Mouse (Mus musculus): Measurements from ENCODE around the gene Tshz2.

Gene Tshz2

DNA sequence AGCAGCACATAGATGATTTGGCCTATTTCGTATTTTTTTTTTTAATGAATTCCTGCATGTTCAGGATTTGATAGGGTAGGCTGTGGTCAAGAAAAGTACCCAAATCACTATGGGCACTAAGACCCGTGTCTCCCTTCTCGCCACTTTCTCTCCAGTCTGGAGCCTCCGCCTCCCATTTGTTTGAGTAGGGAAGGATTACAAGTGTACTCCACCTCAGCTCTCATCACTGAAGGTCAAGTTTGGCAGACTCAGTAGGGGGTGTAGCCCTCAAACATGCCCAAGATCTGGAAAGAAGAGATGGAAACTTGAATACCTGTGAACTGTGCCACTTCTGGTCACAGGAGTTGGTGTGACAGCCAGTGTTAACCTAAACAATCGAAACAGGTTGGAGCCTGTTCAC lies 66.3 kb downstream of the Tshz2 start:
- no peak for DNase-seq (ENCODE audit: low spot score in 2 of 2)

DNA sequence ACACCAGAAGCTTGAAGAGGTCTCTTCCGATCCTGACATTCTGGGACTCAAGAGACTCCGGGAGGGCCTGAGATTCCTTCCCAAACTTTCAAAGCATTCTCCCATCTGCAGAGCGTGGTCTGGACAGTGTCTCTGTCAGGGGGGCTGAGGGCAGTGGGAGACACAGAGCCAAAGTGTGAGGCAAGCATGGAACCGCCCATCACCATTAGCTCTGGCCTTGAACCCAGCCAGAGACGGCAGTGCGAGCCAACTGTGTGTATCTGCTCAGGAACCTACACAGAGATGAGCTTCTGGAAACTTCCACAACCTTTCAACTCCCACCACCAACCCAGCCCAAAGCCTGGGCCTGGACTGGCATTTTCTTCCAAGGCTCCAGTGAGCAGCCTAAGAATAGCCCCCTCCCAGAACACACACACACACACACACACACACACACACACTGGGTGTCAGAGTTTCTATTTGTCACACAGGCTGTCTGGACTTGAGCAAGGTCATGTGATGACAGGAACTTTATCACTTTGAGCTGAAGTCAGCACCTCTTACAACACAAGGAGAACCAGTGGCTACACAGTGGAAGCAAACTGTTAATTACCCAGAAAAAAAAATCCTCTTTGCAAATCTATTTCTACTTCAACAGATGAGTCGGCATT lies 67.2 kb downstream of the Tshz2 start:
- no peak for DNase-seq (ENCODE audit: low spot score in 2 of 2)

- DNase-seq (ENCODE audit: low spot score in 2 of 2), result no peak
Measured at GRCm38 (mm10) chr2:169702725-169703486, 70.1 kb downstream of the Tshz2 start.

- DNase-seq (ENCODE audit: low spot score in 2 of 2), result no peak
Measured at GRCm38 (mm10) chr2:169721793-169722326, 89.0 kb downstream of the Tshz2 start.

- no peak for DNase-seq (ENCODE audit: low spot score in 2 of 2)
Measured at GRCm38 (mm10) chr2:169722341-169722740, 89.5 kb downstream of the Tshz2 start.

DNA sequence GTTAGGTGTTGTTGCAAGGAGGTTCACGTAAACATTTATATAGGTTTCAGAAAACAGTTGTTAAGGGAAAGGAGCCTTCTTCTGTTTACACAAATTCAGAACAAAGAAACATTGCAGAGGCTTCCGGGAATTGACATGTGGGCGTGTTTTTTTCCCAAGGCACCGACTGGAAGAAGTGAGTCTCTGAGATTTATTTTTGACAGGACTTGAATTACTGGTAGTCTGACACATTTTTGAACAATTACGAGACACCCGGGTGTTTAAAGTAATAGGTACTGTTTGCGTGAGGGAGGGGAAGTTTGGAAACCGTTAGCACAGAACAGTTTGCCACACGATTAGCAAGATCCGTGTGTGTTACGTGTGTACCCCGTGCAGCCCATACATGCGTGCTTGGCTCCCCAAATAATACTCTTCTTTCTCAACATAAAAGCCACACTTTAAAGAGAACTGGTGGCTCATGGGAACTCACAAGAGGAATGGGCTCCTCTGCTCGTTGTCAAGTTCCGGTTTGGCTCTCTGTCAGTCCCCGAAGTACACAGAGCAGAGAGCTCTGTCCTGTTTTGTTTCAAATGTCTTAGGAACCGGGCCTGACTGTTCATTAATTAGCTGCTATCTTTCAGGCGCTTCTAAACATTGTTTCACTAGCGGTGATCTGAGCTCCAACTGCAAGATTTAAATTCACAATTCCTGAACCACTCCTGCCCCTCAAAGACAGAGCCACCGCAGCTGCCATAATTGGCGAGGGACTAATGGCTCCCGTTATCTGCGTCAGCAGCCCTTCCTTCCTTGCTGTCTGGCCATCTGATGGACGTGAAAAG lies 91.0 kb downstream of the Tshz2 start:
- no peak for DNase-seq (ENCODE audit: low spot score in 2 of 2)

GRCm38 (mm10) chr2:169728651-169729280 lies 96.0 kb downstream of the Tshz2 start:
- DNase-seq (ENCODE audit: low spot score in 2 of 2), result no peak

GRCm38 (mm10) chr2:169730551-169730996 lies 97.8 kb downstream of the Tshz2 start:
- DNase-seq (ENCODE audit: low spot score in 2 of 2), result no peak

DNA sequence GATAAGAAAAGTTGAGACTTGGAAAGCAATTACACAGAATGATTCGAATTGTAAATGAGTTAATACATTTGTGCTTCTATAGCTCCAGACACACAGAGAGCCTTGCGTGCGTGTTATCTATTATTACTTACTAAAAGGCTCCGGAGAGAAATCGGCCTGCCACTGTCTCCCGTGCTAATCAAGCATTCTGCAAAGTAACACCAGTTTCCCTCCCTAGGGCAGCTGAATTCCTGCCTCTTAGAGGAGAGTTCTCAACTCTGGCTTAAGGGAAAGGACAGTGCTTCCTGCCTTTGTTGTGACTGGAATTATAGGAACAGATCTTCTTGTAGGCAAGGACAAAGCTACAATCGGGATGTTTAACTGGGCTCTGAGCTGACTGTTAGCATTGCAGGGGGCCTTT lies 101.2 kb downstream of the Tshz2 start:
- DNase-seq (ENCODE audit: low spot score in 2 of 2), result no peak

DNA sequence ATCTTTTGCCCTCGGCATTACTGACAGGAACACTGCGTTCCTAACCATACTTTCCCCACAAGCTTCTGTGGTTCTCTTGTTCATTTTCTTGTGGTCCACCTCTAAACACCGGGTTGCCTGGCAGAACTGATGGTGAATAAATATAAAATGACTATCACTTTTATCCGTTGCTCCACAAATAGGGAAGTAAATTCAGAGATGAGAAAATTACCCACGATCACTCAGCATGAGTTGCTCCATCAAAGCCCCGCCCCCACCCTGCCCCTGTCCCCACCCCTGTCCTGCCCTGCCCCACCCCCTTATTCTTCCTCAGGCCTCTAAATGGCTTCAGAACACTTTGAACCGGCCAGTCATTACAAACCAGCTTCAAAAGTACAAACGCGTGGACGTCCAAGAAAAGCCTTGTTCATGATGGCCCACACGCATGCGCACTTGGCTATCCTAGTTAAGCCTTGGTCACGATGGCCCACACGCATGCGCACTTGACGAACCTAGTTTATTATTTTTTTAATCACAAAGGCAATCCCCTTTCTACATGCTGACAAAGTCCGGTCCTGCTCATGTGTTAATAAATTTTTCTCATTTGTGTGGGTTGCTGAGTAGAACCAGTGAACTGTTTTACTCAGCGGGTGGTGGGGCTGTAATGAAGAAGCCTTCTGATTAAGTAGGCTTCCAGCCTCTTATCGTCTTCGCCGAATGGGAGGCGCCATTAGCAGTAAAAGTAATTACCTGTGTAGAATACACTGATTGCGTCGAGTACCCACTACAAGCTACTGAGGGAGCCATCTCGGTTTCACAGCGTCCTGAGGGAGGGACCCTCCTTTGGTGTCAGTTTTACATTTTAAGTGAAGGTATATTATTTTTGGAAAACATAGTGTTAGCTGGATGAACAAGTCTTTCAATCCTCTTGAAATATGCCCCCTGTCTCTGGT lies 102.9 kb downstream of the Tshz2 start:
- DNase-seq (ENCODE audit: low spot score in 2 of 2), result no peak

DNA sequence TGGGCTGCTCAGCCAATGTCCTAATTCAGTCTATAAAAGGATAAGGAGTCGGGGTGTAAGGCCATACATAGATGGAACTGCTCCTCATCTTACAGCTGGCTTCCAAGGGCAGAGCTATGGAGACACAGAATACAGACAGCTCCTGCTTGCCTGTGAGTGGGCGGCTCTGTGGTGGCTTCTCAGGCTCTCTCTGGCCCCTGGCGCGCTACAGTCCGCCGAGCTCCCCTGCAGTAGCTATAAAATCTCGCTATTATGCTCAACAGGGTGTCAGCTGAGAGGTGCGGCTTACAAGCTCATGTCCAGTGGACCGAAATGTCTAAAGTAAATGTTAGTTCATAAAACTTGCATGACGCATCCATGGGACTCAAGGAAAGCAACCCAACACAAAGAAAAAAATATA lies 108.2 kb downstream of the Tshz2 start:
- DNase-seq (ENCODE audit: low spot score in 2 of 2), result no peak

- no peak for DNase-seq (ENCODE audit: low spot score in 2 of 2)
Measured at GRCm38 (mm10) chr2:169742791-169743190, 110.0 kb downstream of the Tshz2 start.

DNA sequence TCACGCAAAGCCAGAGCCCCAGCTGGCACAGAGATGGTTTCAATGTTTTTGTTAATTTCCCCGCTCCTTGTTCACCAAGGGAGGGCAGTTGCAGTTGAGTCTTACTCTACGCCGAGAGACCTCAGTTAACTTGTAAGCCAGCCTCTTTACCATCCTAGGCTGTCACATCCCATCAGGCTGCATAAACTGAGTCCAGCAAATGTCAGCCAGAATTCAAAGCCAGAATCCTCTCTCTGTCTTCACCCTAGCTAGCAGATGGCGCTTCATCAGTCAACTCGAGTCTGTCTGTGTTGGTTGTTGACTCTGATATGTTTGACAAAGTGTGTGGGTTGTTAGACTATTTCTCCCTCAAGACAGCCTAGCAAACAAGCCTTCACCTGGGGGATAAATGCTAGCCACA lies 110.5 kb downstream of the Tshz2 start:
- no peak for DNase-seq (ENCODE audit: low spot score in 2 of 2)

GRCm38 (mm10) chr2:169743910-169744309 lies 111.1 kb downstream of the Tshz2 start:
- DNase-seq (ENCODE audit: low spot score in 2 of 2), result no peak

GRCm38 (mm10) chr2:169747114-169747642 lies 114.4 kb downstream of the Tshz2 start:
- DNase-seq (ENCODE audit: low spot score in 2 of 2), result no peak

DNA sequence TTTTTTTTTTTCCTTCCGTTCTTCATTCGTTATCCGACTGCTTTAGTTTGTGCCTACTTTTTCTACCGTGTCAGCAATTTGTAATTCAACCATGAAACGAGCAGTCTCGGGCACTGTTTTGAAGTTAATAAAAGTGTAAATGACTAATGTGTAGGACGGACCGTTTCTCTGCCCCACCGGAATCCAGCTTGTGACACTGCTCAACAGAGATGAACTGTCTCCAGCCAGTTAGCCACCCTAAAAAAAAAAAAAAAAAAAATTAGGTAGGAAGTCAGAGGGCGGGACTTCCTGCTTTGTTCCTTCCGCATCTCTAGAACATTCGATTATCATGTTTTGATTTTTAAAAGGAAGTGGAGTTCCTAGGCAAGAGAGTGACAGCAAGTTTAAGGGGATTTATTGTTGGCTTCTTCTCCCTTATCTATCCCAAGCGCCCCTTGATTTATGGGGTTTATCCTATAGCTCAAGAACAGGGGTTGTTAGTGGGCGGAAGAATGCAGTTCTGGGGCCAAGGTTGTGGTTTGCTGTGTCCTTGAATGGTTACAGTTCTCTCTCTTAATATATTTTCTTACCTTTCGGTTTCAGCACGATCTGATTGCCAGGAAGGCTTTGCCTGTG lies 116.6 kb downstream of the Tshz2 start:
- no peak for DNase-seq (ENCODE audit: low spot score in 2 of 2)

DNA sequence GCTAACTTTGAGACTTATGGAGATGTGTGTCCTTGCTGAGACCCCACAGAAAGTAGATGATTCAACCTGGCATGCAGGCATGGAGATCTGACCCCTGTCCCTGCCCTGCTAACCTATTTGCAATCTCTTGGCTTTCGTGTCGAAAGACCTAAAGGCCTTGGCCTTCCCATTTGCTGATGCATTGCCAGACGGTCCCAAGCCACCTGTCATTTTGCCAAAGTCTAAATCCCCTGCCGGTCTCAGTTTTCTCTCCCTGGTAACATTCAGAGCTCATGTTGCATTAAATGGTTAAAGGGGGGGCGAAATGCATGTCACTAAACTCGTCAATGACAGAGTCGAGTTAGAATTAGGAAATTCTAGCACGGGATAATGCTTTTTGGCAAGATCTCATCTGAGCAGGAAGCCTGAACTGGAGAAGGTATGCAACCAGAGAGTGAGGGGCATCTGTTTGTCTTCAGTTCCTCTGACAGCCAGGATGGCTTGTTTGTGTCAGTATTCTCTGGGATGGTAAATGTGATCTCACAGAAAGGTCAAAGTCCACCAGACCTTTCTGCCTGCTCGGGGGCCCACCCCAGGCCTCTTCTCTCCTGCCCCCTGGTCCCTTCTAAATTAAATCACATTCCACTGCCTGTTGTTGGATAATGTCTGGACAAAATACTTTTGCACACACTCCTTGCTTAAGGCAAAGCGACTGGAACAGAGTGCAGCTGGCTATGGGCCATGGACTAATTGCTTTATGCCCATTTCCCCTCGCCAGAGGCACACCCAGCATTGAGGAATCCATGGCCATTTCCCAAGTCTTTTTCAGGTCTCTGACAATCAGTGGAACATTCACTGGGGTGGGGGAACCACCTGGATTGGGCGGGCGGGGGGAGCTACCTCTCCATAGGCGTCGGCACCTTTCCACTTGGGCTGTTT lies 118.0 kb downstream of the Tshz2 start:
- no peak for DNase-seq (ENCODE audit: low spot score in 2 of 2)

GRCm38 (mm10) chr2:169752126-169752525 lies 119.3 kb downstream of the Tshz2 start:
- no peak for DNase-seq (ENCODE audit: low spot score in 2 of 2)

DNA sequence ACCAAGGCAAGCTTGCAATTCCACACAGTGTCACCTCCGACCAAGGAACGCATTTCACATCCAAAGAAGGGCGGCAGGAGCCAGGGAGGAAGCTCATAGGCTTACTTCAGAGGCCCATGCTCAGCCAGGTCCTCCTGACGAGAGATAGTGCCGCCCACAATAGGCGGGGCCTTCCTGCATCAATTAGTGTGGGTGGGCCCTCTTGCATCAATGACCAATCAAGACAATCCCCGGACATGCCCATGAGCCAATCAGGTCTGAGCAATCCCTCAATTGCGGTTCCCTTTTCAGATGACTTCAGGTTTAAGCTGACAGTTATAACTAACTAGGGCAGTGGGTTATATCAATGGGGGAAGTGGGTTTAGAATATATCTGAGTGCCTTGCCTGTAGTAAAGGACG lies 120.6 kb downstream of the Tshz2 start:
- DNase-seq (ENCODE audit: low spot score in 2 of 2), result no peak

Data from right cerebral cortex, postnatal 10 days (tissue).